Comparison of ENCODE assay signal across 23 mouse cellular contexts in the genomic region with DNA sequence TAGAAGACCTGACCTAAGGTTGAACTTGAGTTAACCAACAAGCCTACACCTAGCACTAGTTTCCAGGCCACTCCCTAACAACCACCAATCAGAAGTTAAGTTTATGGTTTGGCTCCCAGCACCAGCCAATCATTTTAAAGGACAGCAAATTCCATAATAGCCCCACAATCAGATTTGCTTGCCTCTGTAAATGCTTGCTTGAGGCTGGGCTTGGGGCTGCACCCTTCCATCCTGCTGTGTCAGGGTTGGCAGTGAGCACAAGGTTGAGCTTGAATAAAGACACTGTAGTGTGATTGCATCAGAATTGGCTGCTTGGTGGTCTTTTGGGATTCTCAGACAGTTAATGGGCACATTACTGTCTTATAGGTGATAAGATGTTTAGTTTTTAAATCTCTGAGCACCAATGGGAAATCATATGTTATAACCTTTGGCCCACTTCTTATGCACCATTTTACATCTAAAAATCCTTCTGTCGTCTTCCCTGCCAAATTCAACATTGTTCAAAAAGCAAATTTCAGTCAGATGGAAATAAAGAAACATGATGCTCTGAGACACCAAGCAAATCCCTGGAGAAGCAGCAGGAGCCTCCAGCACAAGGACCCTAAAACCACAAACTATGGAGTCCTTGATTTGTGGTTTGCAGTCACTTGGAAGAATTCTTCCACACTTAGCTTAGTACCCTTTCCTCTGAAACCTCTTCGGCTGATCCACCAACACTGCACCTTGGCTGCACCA.
DNase-seq lines count a peak whose midpoint lies in the region; ATAC-seq and TF ChIP-seq lines count a peak whose summit lies in the region.
"Had no signal": no experiment of that assay in that cellular context is flagged by ENCODE, and none has a peak within 500 bp of the region (broad histone marks: within the 10 kb centered on the region; RNA-seq: fewer than 3 reads in every experiment).

No protein-coding gene starts in this region.

- no peak for TF ChIP-seq CTCF in stomach, postnatal 0 days (IDR thresholded peaks at IDR 0.05; ENCODE audit: low read depth)

- no peak overlapping the region for H3K9ac ChIP-seq in embryonic facial prominence, embryonic 13.5 days
- no peak overlapping the region for H3K9ac ChIP-seq in embryonic facial prominence, embryonic 14.5 days (ENCODE audit: low read depth, low read length)
- H3K9ac ChIP-seq in stomach, postnatal 0 days (ENCODE audit: low read length) = no peak overlapping the region
- H3K9ac ChIP-seq: embryonic facial prominence, embryonic 12.5 days; forebrain, embryonic 12.5 days; forebrain, postnatal 0 days; heart, embryonic 12.5 days; hindbrain, embryonic 12.5 days had no signal

- no peaks in the 10 kb centered on the region for H3K9me3 ChIP-seq in embryonic facial prominence, embryonic 13.5 days
- H3K9me3 ChIP-seq in embryonic facial prominence, embryonic 10.5 days = no peaks in the 10 kb centered on the region
- H3K9me3 ChIP-seq in embryonic facial prominence, embryonic 14.5 days (ENCODE audit: control insufficient read depth, low read length) = no peaks in the 10 kb centered on the region
- no peaks in the 10 kb centered on the region for H3K9me3 ChIP-seq in stomach, postnatal 0 days (ENCODE audit: control insufficient read depth, low read length)
- H3K9me3 ChIP-seq: embryonic facial prominence, embryonic 12.5 days; forebrain, embryonic 12.5 days; heart, embryonic 12.5 days; hindbrain, embryonic 12.5 days had no signal

- no peaks in the 10 kb centered on the region for H3K36me3 ChIP-seq in embryonic facial prominence, embryonic 13.5 days
- no peaks in the 10 kb centered on the region for H3K36me3 ChIP-seq in embryonic facial prominence, embryonic 10.5 days (replicated peaks)
- H3K36me3 ChIP-seq in embryonic facial prominence, embryonic 14.5 days (ENCODE audit: control insufficient read depth, insufficient read depth, low read length) = no peaks in the 10 kb centered on the region
- no peaks in the 10 kb centered on the region for H3K36me3 ChIP-seq in stomach, postnatal 0 days (ENCODE audit: control insufficient read depth, insufficient read depth, low read length)
- H3K36me3 ChIP-seq: embryonic facial prominence, embryonic 12.5 days; forebrain, embryonic 12.5 days; heart, embryonic 12.5 days; hindbrain, embryonic 12.5 days had no signal

- 0 out of 2 replicates have a peak overlapping the region, but pooled peaks have one; percentile 29 for H3K27ac ChIP-seq in embryonic facial prominence, embryonic 13.5 days
- H3K27ac ChIP-seq in embryonic facial prominence, embryonic 10.5 days (replicated peaks) = no peak overlapping the region
- no peak overlapping the region for H3K27ac ChIP-seq in embryonic facial prominence, embryonic 14.5 days (replicated peaks; ENCODE audit: low read depth, low read length)
- no peak overlapping the region for H3K27ac ChIP-seq in stomach, postnatal 0 days (replicated peaks)
- H3K27ac ChIP-seq: embryonic facial prominence, embryonic 12.5 days; forebrain, embryonic 12.5 days; hindbrain, embryonic 12.5 days had no signal

- H3K4me2 ChIP-seq in embryonic facial prominence, embryonic 13.5 days = no peak overlapping the region
- no peak overlapping the region for H3K4me2 ChIP-seq in embryonic facial prominence, embryonic 14.5 days (ENCODE audit: low read depth, low read length)
- H3K4me2 ChIP-seq in stomach, postnatal 0 days (replicated peaks; ENCODE audit: low read depth) = no peak overlapping the region
- H3K4me2 ChIP-seq: embryonic facial prominence, embryonic 12.5 days; forebrain, embryonic 12.5 days; heart, embryonic 12.5 days; hindbrain, embryonic 12.5 days had no signal

- no peaks in the 10 kb centered on the region for H3K27me3 ChIP-seq in embryonic facial prominence, embryonic 13.5 days
- H3K27me3 ChIP-seq in embryonic facial prominence, embryonic 10.5 days (replicated peaks; ENCODE audit: low read depth, poor library complexity, severe bottlenecking) = no peaks in the 10 kb centered on the region
- H3K27me3 ChIP-seq in embryonic facial prominence, embryonic 14.5 days (replicated peaks; ENCODE audit: control insufficient read depth, insufficient read depth, low read length) = no peaks in the 10 kb centered on the region
- no peaks in the 10 kb centered on the region for H3K27me3 ChIP-seq in stomach, postnatal 0 days (ENCODE audit: control insufficient read depth, insufficient read depth, low read length)
- H3K27me3 ChIP-seq: embryonic facial prominence, embryonic 12.5 days; forebrain, embryonic 12.5 days; heart, embryonic 12.5 days; hindbrain, embryonic 12.5 days; Patski had no signal

- 40% methylated on average over 2 of the region's 2 CpGs for WGBS in embryonic facial prominence, embryonic 13.5 days
- WGBS in embryonic facial prominence, embryonic 10.5 days = 89% methylated on average over 2 of the region's 2 CpGs
- 47% methylated on average over 2 of the region's 2 CpGs for WGBS in embryonic facial prominence, embryonic 14.5 days
- WGBS in stomach, postnatal 0 days = 82% methylated on average over 2 of the region's 2 CpGs

- peaks cover 9% of the 10 kb centered on the region for H3K4me1 ChIP-seq in embryonic facial prominence, embryonic 13.5 days
- H3K4me1 ChIP-seq in embryonic facial prominence, embryonic 10.5 days = peaks cover 8% of the 10 kb centered on the region
- H3K4me1 ChIP-seq in embryonic facial prominence, embryonic 14.5 days (ENCODE audit: control insufficient read depth, insufficient read depth, low read length) = peaks cover 13% of the 10 kb centered on the region; the same call in 1 of the 2 replicates
- no peaks in the 10 kb centered on the region for H3K4me1 ChIP-seq in stomach, postnatal 0 days (replicated peaks; ENCODE audit: control insufficient read depth, insufficient read depth)
- H3K4me1 ChIP-seq: embryonic facial prominence, embryonic 12.5 days; forebrain, embryonic 12.5 days had no signal

- 0 out of 2 replicates have a peak, but pooled peaks have one; percentile 48 for ATAC-seq in embryonic facial prominence, embryonic 13.5 days (ENCODE audit: insufficient number of reproducible peaks, insufficient read depth, low FRiP score, low TSS enrichment, low read depth)
- ATAC-seq in embryonic facial prominence, embryonic 14.5 days (ENCODE audit: low read depth) = peak; percentile 41; the same call in 1 of the 2 replicates
- ATAC-seq in stomach, postnatal 0 days (ENCODE audit: low FRiP score, low TSS enrichment) = peak; percentile 58; the same call in 1 of the 2 replicates
- ATAC-seq in CD4-positive, CD25-positive, alpha-beta regulatory T cell, adult 4 months = no peak
- ATAC-seq: forebrain, postnatal 0 days; hindbrain, embryonic 16.5 days; inflammation-experienced regulatory T-cells, adult 6 months; intestine, postnatal 0 days; Patski had no signal

- DNase-seq in embryonic facial prominence, embryonic 10.5 days (ENCODE audit: low spot score) = no peak
- peak; percentile 41 for DNase-seq in ES-CJ7 (ENCODE audit: low read depth, low spot score)
- peak; percentile 55 for DNase-seq in embryonic facial prominence, embryonic 14.5 days (ENCODE audit: low spot score)
- DNase-seq in stomach, postnatal 0 days (ENCODE audit: low spot score) = no peak
- no peak for DNase-seq in thymus, postnatal 4 days
- DNase-seq: adrenal gland, adult 8-10 months; adrenal gland, postnatal 36 days; cerebellum, adult 2 months; cerebellum, postnatal 10 days; embryo, embryonic 11 days; forebrain, postnatal 0 days; gastrocnemius, postnatal 14 days; heart, postnatal 36 days had no signal

- TF ChIP-seq EP300 in stomach, postnatal 0 days (optimal IDR thresholded peaks at IDR 0.05) = no peak

- no peak overlapping the region for H3K4me3 ChIP-seq in embryonic facial prominence, embryonic 13.5 days
- H3K4me3 ChIP-seq in embryonic facial prominence, embryonic 10.5 days = no peak overlapping the region
- H3K4me3 ChIP-seq in embryonic facial prominence, embryonic 14.5 days (ENCODE audit: low read depth, low read length) = no peak overlapping the region
- H3K4me3 ChIP-seq in stomach, postnatal 0 days (ENCODE audit: low read depth, low read length) = no peak overlapping the region
- H3K4me3 ChIP-seq: embryonic facial prominence, embryonic 12.5 days; forebrain, embryonic 12.5 days; heart, embryonic 12.5 days; hindbrain, embryonic 12.5 days had no signal

Comparison
In these comparisons a context has a peak if more than half of its experiments do, and no peak if none do; other contexts are left out.
1. DNase-seq: peak in ES-CJ7 (single experiment) and embryonic facial prominence, embryonic 14.5 days (single experiment); none in embryonic facial prominence, embryonic 10.5 days (single experiment), stomach, postnatal 0 days (single experiment) and thymus, postnatal 4 days (single experiment).